Mouse (Mus musculus) hindbrain, postnatal 0 days (tissue): ENCODE measurements at regions not wholly inside any gene's neighbourhood (a gene's known extent, or its start where the extent isn't known, plus 50 kb on each side); places are given as distances from the start of the nearest gene placed in this dataset.
A peak's percentile ranks its signal among the peaks of the same experiment; 100 is the strongest.
"Not testable (repeated sequence)": the region's sequence is repeated elsewhere in the genome, so short reads cannot be mapped to it uniquely, and the experiment has no call there.

Experiments used
- ATAC-seq: fragments of 200-750 bp; cut with Nextera tagmentation; 2 replicates; pipeline ENCODE4 v1.8.0; 2017; ENCODE audit warnings: mild to moderate bottlenecking, moderate TSS enrichment, moderate library complexity
- DNase-seq: peaks from one replicate; pipeline ENCODE4 v3.0.0-alpha.2; 2015; ENCODE audit warnings: low spot score
- H3K27ac ChIP-seq: fragments of 300-500 bp; sonication (generic); 2 replicates; pipeline ENCODE4 v1.5.1; 2014; ENCODE audit warnings: mild to moderate bottlenecking
- H3K27me3 ChIP-seq: fragments of 300-500 bp; sonication (generic); 2 replicates; pipeline ENCODE4 v1.6.1; 2014; ENCODE audit warnings: low read length, mixed read lengths; ENCODE audit not compliant: insufficient read depth
- H3K36me3 ChIP-seq: fragments of 300-500 bp; sonication (generic); 2 replicates; pipeline ENCODE4 v1.6.1; 2014; ENCODE audit warnings: low read length, mixed read lengths; ENCODE audit not compliant: insufficient read depth
- H3K4me1 ChIP-seq: fragments of 300-500 bp; sonication (generic); 2 replicates; pipeline ENCODE4 v1.6.1; 2014; ENCODE audit warnings: antibody characterized with exemption, low read length, mixed read lengths; ENCODE audit not compliant: insufficient read depth
- H3K4me2 ChIP-seq: fragments of 300-500 bp; sonication (generic); 2 replicates; pipeline ENCODE4 v1.6.1; 2014; ENCODE audit warnings: low read depth, mild to moderate bottlenecking, low read length, moderate library complexity, mixed read lengths
- H3K4me3 ChIP-seq: fragments of 300-500 bp; sonication (generic); 2 replicates; pipeline ENCODE4 v1.5.1; 2014; ENCODE audit warnings: low read length
- H3K9ac ChIP-seq: fragments of 300-500 bp; sonication (generic); replicated peaks from 2 replicates; pipeline ENCODE4 v1.6.1; 2014; ENCODE audit warnings: mild to moderate bottlenecking, low read length, moderate library complexity, mixed read lengths
- H3K9me3 ChIP-seq: fragments of 300-500 bp; sonication (generic); 2 replicates; pipeline ENCODE4 v1.6.1; 2016; ENCODE audit warnings: low read length, mixed read lengths
- CTCF ChIP-seq: IDR thresholded peaks from 2 replicates; pipeline ENCODE4 v1.5.1; 2016; ENCODE audit warnings: antibody characterized with exemption, control low read depth, low read depth
- WGBS: fragments of 180-500 bp; shearing (Covaris S2); extraction: QIAGEN DNeasy Blood & Tissue Kit; methylation state at CpG from one replicate; pipeline ENCODE4 v1.1.7; 2014; 5-methylcytosine and 5-hydroxymethylcytosine counted together

DNA sequence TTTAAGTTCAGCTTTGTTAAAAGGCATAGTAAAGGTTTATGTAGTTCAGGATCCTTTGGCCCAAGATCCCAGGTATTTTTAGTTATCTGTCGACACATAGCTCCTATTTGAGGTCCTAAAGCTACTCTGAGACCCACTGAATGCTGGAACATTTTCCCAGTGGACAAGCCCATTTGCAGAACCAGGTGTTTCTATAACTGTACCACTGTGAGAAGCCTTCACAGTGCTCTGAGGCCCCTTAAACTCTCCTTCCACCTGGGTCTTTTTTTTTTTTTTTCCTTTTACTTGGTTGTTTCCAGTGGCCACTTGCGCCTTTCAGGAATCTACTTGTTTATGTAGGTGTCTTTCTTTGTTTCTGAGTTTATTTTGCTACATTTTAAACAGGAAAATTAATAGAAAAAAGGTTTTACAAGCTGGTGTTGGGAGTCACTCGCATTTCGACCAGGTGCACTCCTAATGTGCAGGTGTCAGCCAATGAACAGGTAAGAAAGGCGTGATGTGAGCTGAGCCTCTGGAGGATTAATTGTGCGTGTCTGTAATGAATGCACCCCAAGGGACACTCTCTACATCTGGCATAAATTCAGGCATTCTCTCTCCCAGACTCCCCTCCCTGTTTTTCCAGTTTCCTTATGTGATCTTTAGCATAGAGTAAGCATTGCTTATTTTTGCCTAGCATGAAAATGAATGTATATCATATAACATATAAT, 310.3 kb upstream of the Hand2 start:
- 69% methylated on average over 6 of the region's 6 CpGs for WGBS
- DNase-seq (no peak), ATAC-seq (no peak)
- Histone ChIP-seq H3K4me2 (no peak overlapping the region), H3K9ac (no peak overlapping the region), H3K9me3 (no peaks in the 10 kb centered on the region), H3K4me3 (no peak overlapping the region), H3K36me3 (no peaks in the 10 kb centered on the region), H3K4me1 (no peaks in the 10 kb centered on the region), H3K27ac (no peak overlapping the region), H3K27me3 (no peaks in the 10 kb centered on the region)
- no peak for TF ChIP-seq CTCF

DNA sequence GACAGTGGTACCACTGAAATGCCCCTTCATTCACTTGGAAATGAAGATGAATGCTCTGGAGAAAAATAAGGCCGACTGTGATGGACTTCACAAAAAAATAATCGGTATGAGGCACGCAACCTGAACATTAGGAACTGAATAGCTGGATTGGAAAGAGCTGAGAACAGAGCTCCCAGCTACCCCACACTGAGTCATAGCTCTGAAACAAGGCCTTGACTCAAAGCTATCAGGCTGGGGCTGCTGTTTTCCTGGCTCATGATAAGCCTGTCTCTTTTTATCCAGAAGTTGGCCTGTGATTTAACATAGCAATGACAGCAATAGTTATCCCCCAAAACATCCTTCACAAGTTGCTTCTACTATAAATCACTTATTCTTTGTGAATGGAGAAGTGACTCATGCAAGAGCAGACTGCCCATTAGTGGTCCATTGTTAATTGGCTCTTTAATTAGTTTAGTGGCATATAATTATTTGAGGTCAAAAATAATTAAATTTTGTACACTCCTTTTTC, 306.9 kb upstream of the Hand2 start:
- Histone ChIP-seq H3K9me3 (no peaks in the 10 kb centered on the region), H3K9ac (no peak overlapping the region), H3K27me3 (no peaks in the 10 kb centered on the region), H3K4me3 (no peak overlapping the region), H3K4me1 (no peaks in the 10 kb centered on the region), H3K27ac (no peak overlapping the region), H3K4me2 (no peak overlapping the region), H3K36me3 (no peaks in the 10 kb centered on the region)
- DNase-seq (no peak), ATAC-seq (peak; percentile 24; the same call in 1 of the 2 replicates)
- TF ChIP-seq CTCF = no peak
- WGBS = 59% methylated on average over 3 of the region's 3 CpGs

DNA sequence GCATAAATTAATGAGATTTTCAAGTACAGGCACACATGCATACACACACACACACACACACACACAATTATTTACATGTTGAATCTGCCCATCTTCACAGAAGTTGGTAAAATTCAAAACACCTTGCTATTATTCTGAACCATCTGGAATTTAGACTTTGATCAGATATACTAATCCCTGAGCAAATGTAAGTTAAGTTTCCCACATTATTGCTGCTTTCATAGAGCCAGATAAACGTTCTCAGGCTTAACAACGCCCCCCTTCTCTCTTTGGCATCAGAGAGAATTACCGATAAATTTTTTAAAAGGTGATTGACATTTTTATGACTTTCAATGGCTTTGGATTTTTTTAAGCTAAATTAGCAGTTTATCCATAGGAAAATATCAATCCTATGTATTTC, 304.5 kb upstream of the Hand2 start:
- no peaks in the 10 kb centered on the region for H3K36me3 ChIP-seq
- H3K27me3 ChIP-seq = no peaks in the 10 kb centered on the region
- no peak overlapping the region for H3K27ac ChIP-seq
- 76% methylated on average over 3 of the region's 3 CpGs for WGBS
- H3K4me1 ChIP-seq = no peaks in the 10 kb centered on the region
- TF ChIP-seq CTCF = no peak
- no peak for DNase-seq
- H3K9ac ChIP-seq = no peak overlapping the region
- no peak overlapping the region for H3K4me2 ChIP-seq
- no peak overlapping the region for H3K4me3 ChIP-seq
- no peaks in the 10 kb centered on the region for H3K9me3 ChIP-seq
- no peak for ATAC-seq

DNA sequence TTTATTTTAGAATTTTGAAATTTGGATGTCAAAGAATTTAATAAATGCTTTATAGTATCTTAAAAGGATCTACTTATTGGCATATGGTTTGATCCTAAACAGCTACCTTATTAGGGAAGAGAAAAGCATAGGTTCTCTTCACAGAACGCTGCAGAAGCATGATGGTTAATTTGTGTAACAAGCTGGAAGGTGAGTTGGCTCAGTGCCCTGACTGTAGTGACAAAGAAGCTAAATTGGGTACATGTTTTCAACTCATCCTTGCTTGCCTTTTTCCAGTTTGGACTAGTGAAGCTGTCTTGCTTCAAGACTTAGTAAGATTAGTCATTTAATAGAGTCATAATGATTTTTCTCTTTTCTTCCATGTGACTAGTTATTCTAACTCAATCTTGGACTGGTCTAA, 292.7 kb upstream of the Hand2 start:
- H3K27ac ChIP-seq, ATAC-seq, H3K4me2 ChIP-seq, H3K36me3 ChIP-seq, H3K9ac ChIP-seq, H3K4me1 ChIP-seq, DNase-seq, H3K27me3 ChIP-seq, H3K9me3 ChIP-seq, H3K4me3 ChIP-seq: not testable (repeated sequence)
- WGBS = 67% methylated on average over 1 of the region's 1 CpGs

DNA sequence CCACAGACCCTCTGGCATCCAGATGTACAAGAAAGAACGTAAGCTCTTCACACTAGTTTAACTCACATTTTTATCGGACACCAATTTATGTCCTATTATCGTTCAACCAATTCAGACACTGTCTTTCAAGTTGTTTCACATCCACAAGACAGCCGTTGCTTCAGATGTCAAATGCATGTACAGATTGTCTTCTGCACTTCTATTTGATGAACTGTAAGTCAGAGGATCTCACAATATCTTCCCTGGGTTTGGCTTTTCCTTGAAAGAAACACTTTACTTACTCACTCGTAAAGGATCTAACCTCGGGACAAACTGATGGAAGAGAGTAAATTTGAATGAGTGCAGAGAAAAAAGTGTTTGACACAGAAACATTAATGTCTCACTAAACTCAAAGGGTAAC, 272.3 kb upstream of the Hand2 start:
- no peak overlapping the region for H3K27ac ChIP-seq
- H3K4me1 ChIP-seq = no peaks in the 10 kb centered on the region
- no peak for TF ChIP-seq CTCF
- no peak overlapping the region for H3K4me3 ChIP-seq
- no peak overlapping the region for H3K9ac ChIP-seq
- WGBS = 90% methylated on average over 6 of the region's 6 CpGs
- H3K36me3 ChIP-seq = no peaks in the 10 kb centered on the region
- no peaks in the 10 kb centered on the region for H3K9me3 ChIP-seq
- H3K27me3 ChIP-seq = no peaks in the 10 kb centered on the region
- DNase-seq = no peak
- H3K4me2 ChIP-seq = no peak overlapping the region
- ATAC-seq = no peak

DNA sequence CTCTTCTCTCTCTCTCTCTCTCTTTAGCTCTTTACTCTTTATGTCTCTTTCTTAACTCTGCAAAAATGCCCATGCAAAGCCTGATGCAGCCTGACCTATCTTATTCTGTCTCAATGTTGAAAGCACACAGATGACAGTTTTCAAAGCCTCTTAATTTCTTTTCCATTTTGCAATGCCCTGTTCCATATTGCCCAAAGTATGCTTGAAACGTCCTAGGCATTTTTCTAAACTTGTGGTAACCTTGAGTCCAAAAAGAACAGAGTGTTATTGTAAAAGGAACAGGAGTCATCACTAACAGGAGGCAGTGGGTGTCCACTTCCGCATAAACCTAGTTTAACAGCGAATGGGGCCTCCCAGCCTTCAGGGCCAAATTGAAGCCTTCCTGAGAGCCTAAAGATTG, 271.9 kb upstream of the Hand2 start:
- TF ChIP-seq CTCF = no peak
- no peak for ATAC-seq
- 82% methylated on average over 3 of the region's 3 CpGs for WGBS

DNA sequence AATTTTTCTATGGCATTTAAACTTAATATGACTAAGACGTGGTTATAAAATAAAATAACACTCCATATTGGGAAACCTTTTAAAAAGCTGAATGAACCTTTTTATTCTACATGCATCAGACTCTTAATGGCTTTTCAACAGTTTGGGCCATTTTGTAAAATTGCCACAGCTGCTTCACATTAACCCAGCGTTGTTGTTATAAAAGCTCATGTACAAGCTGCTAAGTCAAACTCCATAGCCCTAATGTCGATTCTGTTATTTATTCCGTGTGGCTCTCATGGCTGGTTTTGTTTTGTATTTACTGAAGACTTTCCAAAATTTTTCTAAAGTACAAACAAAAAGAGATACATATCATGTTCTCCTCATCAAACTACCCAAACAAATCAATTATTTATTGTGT, 268.1 kb upstream of the Hand2 start:
- 76% methylated on average over 4 of the region's 4 CpGs for WGBS
- Histone ChIP-seq H3K4me1 (no peaks in the 10 kb centered on the region), H3K27me3 (no peaks in the 10 kb centered on the region), H3K36me3 (no peaks in the 10 kb centered on the region), H3K9ac (no peak overlapping the region), H3K9me3 (no peaks in the 10 kb centered on the region), H3K27ac (no peak overlapping the region), H3K4me3 (no peak overlapping the region), H3K4me2 (no peak overlapping the region)
- TF ChIP-seq CTCF = no peak
- DNase-seq (no peak), ATAC-seq (no peak)

More for the DNA sequence above, 271.9 kb upstream of the Hand2 start:
- Histone ChIP-seq H3K36me3 (no peaks in the 10 kb centered on the region), H3K4me1 (no peaks in the 10 kb centered on the region), H3K27me3 (no peaks in the 10 kb centered on the region), H3K9ac (no peak overlapping the region), H3K27ac (no peak overlapping the region), H3K4me2 (no peak overlapping the region), H3K4me3 (no peak overlapping the region), H3K9me3 (no peaks in the 10 kb centered on the region)
- no peak for DNase-seq
